Mouse (Mus musculus) thymus, adult 2 months (tissue): ENCODE results near the gene Cnih3.

Experiments
- CTCF ChIP-seq: fragments of 200-500 bp; IDR thresholded peaks from 2 replicates; pipeline ENCODE4 v1.5.1; 2012; ENCODE audit warnings: mild to moderate bottlenecking, control low read depth, low read length, moderate library complexity, borderline replicate concordance; ENCODE audit not compliant: control insufficient read depth, poor library complexity, insufficient read depth; ENCODE audit errors: extremely low read depth
- POLR2A ChIP-seq: fragments of 200-500 bp; IDR thresholded peaks from 2 replicates; pipeline ENCODE4 v1.6.1; 2012; ENCODE audit warnings: mild to moderate bottlenecking, low read length, control low read depth, moderate library complexity; ENCODE audit not compliant: control insufficient read depth, poor library complexity, insufficient read depth; ENCODE audit errors: extremely low read depth

GRCm38 (mm10) chr1:181466040-181466439 is 113.6 kb downstream of the Cnih3 start:
- TF ChIP-seq POLR2A (no peak), CTCF (no peak)
